Mouse (Mus musculus): ENCODE data around the gene Btbd2.
A peak's percentile ranks its signal among the peaks of the same experiment; 100 is the strongest.

Btbd2 gene

DNA sequence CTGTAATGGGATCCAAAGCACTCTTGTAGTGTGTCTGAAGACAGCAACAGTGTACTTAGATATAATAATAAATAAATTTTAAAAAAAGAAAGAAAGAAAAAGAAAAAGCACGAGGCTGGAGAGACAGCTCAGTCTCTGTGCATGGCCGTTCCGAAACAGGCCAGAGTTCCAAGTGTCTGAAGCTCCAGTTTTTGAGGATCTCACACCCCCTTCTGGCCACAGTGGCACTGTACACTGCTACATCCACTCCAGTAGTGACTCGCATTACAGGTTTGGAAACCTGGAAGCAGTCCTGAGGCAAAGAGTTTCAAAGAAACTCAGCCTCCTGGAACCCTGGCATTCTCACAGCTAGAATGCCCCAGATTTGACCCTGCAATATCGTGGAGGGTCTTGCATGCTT is 31.0 kb upstream of the Btbd2 start:
- ATAC-seq (ENCODE audit: low TSS enrichment), result peak; percentile 75; the same call in 1 of the 2 replicates

DNA sequence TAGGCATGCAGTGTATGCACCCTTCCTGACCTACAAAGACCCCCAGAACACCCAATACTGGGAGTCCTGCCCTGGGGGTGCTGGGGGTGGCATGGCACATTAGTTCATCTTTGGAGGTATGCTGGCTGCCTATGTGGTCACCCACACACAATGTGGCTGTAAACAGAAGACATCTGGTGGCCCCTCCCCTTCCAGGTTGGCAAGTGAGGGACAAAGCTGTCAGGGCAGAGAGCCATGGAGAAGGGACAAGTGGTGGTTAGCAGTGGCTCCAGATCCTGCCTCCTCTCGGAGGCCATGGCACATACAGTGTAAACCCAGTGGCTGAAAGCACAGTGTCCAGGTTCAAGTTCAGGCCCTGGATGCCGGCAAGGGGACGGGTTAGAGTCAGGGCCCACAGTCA is 29.7 kb upstream of the Btbd2 start:
- ATAC-seq (ENCODE audit: low TSS enrichment), result no peak

DNA sequence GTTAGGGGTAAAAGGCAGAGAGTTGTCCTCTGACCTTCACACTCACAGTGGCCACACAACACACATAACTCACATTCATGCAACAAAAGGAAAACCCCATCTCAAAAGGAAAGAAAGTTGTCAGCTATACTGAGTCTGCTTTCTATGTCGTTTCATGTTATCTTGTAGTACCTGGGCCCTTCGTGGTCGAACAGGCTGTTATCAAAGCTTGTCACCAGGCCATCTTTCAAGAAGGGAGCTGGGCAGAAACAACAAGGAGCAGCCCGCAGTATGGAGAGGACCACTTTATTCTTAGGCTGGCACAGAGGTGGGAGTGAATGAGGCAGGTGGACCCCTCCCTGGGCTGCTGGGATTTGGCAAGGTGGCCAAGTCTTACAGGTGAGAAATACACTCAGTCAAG is 28.1 kb upstream of the Btbd2 start:
- ATAC-seq (ENCODE audit: low TSS enrichment), result no peak

DNA sequence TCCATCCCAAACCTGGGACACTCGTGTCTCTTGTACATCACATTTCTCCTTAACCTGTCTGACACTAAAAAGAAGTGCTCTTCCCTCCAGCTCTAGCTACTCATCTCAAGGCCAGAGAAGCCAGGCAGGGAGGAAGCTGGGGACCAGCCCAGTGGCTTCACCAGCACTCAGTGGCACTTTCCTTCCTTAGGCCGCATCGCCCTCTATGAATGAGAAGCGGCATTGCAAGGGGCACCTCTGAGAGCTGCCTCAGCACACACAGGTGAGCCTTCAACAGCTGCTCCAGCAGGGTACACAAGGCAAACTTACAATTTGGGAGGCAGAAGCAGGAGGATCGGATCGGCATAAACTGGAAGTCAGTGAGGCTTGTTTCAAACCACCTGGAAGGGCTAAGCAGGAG is 27.3 kb upstream of the Btbd2 start:
- peak; percentile 51; the same call in 1 of the 2 replicates for ATAC-seq (ENCODE audit: low TSS enrichment)

DNA sequence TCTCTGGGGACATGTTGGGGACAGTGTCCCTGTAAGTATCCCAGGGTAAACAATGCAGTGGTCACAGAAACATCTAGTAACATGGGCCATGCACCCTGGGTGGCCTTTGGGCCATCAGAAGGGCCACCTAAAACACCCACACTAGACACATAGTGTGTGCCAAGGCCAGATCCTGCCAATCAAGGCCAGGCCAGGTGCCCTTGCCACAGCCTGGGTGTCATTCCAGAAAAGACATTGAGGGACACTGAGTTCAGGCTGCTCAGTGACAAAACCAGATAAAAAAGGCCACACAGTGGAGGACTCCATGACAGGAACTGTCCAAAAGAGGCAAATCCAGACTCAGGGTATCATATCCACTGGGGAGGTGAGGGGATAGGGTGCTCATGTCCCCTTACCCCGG is 26.8 kb upstream of the Btbd2 start:
- no peak for ATAC-seq (ENCODE audit: low TSS enrichment)

DNA sequence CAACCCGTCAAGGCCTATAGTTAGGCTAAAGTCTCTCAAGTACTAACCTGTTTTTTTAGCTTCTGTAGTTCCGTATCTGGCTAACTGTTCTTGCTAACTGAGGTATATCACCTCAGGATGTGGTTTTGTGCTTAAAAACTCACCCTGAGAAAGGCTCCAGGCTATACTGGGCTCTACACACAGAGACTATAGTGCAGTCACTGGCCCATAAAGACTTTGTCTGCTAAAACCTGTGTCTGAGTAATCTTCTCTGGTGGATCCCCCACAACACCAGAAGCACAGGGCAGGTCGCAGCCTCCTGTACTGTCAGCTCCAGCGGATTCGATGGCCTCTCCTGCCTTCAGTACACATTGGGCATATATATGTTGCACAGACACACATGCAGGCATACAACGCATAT is 25.1 kb upstream of the Btbd2 start:
- ATAC-seq (ENCODE audit: low TSS enrichment), result no peak

DNA sequence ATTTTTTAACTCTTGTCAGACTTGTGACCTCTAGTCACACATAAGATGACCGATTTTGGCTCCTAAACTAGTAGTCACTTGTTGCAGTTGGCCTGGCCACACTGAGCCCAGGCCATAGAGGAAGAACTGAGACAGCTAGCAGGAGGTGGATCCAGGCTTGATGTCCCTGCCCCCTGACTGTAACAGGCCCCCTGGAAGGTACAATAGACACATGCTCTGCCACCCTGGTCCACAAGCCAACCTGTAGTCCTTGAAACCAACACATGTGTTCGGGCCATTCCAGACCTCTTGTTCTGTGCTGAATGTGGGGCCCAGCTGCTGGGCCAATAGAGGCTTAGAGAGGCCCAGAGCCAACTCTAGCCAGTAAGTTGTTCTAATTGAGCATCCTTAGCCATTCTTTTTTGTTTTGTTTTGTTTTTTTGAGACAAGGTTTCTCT is 23.4 kb upstream of the Btbd2 start:
- ATAC-seq (ENCODE audit: low TSS enrichment), result no peak

DNA sequence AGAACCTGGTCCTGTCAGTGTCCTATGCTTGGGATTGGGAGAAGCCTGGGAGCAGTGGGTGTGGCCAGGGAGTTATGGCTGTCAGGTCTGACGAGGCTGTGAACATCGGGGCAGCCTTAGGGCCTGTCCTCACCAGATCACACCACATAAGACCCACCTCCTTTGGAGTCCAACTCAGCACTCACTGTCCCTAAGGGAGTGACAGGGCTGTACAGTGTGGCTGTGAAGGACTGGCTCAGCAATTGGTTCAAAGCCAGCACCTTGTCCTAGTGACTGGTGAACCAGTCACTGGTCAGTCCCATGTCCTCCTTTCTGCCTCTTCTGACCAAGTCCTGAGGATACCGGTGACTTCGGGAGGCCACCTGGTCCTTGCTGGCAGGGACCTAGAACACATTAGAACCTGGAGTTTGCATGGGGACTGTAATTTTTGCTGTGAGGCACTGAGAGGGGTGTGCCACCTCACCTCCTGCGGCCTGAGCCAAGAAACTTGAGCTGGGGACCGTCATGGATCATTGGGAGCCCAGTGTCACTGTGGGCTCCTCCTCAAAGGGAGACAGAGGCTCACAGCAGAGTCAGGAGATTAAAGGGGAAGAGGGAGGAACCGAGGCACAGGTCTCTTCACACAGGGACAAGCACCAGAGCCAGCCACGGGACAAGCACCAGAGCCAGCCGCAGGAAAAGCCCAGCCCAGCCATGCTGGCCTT is 22.8 kb upstream of the Btbd2 start:
- ATAC-seq (ENCODE audit: low TSS enrichment), result no peak

DNA sequence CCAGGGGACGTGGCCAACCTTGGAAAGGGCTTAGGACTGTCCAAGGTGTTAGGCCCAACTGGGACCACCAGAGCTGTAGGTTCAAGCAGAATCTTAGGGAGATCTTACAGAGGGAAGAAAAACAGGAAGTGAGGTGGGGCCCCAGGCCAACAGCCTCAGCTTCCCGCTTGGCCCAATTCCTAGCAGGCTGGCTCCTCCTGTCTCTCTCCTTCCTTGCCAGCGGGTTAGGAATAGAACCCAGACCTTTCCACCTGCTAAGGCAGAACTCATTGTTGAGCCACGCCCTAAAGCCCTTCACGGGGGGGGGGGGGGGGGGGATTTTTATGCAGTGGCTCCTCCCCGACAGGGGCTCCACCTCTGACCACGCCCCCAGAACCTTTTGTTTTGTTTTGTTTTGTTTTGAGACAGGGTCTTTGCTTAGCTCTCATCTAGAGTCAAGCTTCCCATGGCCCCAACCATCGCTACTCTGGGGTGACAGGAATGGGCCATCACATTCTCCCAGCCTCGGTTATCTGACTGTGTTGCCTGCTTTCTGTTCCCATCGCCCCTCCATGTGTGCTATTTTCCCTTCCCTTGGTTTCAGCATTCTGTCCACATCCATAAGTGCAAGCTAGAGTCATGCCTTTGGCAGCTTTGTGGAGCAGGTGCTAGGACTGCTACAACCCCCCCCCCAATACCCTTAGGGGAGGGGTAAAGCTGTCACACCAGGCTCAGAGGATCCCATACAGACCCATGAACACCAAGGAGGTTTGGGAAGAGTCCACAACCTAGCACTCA is 21.9 kb upstream of the Btbd2 start:
- ATAC-seq (ENCODE audit: low TSS enrichment), result no peak

DNA sequence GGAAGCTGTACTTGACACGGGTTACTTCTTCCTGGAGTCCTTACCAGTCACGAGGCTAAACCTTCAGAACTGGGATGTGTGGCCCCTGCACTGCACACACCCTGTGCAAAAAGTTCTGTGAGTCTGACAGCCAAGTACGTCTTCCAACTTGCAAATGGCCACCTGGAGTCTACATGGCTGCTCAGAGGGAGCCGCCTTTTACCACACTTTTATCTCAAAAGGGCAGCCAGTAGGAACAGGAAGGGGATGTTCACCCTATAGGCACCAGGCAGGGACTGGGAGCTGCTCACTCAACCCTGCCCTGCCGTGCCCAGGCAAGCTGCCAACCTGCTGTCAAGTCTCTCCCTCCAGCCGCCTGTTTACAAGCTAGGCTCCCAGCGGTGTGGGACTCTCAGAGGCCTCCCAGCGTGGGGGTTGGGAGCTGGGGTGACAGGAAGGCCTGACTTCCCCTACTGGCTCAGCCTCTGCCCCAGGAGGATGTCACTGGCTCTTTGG is 21.1 kb upstream of the Btbd2 start, which contains the start of gene Mknk2:
Gene Mknk2 (minus strand): TSS at position 171 of the 495 bp plus-strand sequence.
- ATAC-seq (ENCODE audit: low TSS enrichment), result 0 out of 2 replicates have a peak, but pooled peaks have one; percentile 11

DNA sequence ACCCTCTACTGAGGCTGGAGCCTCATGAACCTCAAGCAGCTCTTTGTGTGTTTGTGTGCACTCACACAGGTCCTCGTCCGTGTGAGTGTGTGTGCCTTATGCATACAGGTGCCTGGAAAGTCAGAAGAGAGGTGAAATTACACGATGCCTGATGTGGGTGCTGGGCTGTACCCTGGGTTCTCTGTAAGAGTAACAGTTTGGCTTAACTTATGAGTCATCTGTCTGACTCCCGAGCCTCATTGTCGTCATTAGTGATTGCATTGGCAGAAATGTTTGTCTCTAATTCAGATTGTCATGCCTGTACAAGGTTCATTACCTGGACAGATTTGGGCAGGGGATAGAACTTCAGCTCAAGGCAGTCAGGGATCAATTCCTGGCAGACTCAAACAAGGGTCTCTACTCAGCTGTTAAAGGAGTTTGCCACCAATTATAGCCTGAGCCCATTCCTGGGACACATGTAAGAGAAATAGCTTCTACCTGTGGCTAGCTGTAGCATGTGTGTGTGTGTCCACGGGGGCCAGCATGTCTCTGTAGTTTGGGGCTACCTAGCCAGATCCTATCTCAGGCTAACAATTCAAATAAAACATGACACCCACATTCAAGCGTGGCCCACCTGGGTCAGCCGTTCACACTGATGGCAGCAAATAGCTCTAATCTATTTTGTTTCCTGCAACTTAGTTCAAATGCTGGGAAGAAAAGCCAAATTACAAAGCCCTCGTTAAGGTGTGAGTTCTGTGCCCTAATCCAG is 20.4 kb upstream of the Btbd2 start:
- ATAC-seq (ENCODE audit: low TSS enrichment), result no peak

DNA sequence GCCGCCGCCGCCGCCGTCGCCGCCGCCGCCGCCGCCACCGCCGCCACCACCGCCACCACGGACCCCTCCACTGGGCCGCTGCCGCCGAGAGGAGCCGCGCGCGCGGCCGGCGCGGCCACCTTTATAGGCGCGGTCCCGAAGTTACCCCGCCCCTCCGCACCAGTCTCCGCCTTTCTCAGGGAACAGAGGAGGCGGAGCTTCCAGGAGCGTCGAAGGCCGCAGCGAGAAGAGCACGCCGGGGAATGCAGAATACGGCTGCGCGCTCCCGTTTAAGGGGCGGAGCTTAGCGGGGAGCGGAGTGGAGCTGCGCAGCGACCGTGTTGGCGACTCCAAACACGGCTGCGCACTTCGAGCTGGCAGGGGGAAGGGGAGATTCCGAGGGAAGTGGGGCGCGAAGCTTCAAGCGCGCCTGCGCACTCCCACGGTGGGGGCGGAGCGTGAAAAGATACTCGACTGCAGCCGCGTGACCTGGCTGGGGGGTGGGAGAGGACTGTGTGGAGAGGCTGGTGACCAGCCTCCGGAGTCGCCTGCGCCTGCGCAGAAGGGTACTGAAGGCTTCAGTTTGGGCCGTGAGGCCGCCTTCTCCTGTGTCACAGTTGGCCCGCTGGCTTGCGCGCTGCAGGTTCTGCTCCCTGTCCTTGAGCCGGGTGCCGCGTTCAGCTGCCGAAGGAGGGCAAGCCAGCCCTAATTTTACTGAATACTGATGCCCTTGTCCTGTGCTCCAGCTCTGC is 19.5 kb upstream of the Btbd2 start:
- ATAC-seq (ENCODE audit: low TSS enrichment), result peak; percentile 81

DNA sequence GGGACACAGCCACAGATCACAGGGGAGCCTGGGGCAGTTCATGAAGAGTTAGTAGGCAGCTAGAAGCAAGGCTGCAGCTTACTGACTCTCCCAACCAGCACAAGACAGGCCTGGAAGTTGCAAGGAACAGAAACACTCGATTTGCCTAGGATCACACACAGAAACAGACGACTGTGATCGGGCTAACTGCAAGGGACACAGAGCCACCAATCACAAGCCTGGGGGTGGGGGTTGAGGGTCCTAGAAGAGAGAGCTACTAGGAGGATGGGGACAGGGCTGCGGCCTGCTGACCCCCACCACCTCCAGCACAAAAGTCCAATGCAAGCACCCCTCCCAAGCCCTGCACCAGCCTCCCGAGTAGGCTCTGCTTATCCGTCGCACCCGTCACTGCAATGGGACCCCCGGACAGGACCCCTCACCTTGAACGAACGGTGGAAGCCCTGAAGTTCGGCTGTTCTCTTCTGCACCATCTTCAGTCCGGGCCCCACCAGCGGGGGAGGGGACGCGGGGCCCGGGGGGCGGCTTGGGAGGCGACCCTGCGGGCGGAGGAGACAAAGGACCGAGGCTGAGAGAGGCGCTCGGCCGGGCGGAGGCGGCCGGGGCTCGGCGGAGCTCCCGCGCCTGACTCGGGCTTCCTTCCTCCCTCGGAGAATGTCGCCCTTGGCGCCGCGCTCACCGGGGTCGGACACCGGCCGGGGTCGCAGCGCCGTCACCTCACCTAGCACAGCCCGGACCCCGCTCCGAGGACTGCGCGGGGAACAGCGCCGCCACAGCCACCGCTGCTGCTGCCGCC is 18.7 kb upstream of the Btbd2 start:
- no peak for ATAC-seq (ENCODE audit: low TSS enrichment)

DNA sequence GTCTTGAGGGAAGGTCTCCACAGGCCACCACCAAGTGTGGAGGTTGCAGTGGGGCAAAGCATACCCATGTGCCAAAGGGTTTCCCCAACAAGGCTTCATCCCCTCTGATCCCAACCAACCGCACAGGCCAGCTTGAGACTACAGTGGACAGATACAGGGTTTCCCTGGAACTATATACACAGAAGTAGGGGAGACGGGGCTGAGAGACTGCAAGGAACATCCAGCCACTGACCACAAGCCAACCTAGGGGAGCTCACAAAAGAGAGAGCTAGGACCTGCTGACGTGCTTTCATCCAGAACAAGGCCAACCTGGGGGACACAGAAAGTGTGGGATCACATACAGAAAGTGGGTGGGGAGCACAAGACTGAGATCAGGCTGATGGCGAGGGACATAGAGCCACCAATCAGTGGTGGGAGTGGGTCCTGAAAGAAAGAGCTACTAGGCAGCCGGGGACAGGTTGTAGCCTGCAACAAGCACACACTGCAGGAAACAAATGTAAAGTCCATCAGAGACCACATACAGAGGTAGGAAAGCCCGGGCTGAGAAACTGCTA is 18.1 kb upstream of the Btbd2 start:
- no peak for ATAC-seq (ENCODE audit: low TSS enrichment)

DNA sequence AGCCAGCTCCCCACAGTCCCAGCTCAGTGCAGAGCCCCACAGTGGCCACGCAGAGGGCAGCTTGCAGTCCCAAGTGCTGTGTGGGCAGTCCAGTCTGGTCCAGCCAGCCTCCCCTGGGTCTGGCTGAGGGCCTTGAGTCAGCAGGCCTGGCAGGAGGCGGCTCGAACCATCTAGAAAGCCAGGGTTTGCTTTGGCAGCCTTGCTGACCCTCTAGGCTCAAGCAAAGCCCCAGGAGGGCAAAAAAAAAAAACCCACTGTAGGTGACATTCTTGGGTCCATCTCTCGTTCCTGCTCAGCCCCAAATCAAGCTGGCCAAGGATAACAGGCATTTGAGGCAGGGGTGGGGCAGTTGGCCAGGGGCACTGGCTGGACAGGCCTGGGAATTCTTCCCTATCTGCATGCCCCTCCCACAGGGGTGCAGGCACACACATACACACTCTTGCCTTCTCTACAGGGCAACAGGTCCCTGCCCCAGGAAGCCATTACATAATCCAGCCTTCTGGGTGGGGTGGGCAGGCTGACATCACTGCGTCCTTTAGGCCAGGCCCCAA is 17.4 kb upstream of the Btbd2 start:
- no peak for ATAC-seq (ENCODE audit: low TSS enrichment)

DNA sequence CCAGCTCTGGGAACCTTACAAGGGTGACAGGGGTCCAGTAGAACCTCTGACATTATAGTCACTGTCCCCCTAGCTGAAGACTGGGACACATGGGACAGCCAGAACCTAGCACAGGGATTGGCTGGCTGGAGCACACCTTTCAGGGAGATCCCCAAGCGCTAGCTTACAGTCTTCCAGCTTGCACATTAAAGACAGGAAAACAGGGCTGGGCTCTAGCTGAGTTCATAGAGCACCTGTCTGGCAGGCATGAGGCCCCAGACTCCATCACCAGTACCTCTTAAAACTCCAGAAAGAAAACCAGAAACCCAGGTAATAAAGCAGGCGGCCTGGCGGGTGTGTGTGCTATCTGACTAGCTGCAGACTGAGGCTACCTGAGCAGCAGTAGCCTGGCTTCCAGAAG is 16.8 kb upstream of the Btbd2 start:
- no peak for ATAC-seq (ENCODE audit: low TSS enrichment)

DNA sequence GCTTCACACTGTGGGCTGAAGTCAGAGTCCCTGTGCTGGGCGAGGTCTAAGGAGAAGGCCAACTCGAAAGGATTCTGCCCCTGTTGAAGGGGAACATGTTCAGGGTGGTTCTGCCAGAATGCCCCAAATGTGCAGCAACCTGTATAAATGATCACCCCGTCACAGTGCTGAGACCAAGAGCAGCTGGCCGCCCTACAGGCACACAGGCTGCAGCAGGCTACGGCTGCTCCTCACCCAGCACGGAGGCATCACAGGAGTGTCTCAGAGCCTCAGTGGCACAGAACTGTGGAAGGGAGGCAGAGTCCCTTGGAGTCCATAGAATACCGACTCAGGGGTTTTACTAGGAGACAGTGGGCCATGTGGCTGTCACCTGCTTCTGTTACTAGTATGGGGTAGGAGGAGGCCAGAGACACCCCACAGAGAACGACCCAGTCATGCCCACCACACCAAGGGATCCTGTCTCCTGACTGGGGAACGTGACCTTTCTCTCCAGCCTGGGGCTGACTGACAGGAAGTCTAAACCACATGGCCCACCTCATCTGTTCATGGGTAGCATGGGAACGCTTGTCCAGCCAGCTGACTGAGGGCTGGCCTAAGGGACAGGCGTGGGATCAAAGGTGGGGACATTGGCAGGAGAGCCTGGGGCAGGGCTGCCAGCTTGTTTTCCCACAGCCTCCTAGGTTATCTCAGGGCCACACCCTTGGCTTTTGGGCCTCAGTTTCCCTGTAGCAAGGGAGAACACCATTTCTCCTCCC is 15.2 kb upstream of the Btbd2 start:
- ATAC-seq (ENCODE audit: low TSS enrichment), result no peak

DNA sequence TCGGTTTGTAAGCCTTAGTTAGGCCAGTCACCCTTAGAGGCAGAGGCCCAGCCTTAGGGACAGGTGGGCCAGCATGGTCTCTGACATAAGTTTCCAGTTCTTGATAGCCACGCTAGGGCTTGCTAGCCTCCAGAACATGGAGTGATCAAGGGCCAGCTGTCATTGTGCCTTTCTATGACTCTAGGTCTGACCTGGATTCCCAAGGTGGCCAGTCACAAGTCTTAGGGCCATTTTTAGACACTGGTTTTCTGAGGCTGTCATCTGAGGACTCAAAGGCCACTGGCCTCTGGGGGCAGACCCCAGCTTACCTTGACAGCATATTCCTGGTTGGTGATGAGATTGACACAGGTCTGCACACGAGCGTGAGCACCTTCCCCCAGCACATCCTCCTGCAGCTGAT is 14.4 kb upstream of the Btbd2 start:
- no peak for ATAC-seq (ENCODE audit: low TSS enrichment)

DNA sequence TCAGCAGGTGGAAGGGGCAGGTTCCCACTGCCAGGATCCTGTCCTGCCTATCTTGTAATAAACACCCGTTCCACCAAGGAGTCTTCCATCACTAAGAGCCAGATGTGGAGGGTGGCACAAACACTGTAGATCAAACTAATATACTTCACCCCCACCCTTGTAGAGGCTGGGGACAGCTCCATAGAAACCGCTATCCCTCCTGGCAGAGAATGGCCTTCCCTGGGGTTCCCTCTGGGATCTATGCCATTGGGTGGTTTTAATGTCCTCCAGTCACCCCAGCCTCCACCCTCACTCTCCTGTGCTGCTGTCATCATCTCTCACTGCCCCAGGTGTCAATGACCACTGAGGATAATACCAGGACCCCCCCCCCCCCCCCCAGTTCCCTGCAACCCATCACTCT is 13.7 kb upstream of the Btbd2 start:
- ATAC-seq (ENCODE audit: low TSS enrichment), result no peak

Measured in frontal cortex, adult (tissue).